Mouse (Mus musculus): ENCODE data around the gene Idnk.

DNA sequence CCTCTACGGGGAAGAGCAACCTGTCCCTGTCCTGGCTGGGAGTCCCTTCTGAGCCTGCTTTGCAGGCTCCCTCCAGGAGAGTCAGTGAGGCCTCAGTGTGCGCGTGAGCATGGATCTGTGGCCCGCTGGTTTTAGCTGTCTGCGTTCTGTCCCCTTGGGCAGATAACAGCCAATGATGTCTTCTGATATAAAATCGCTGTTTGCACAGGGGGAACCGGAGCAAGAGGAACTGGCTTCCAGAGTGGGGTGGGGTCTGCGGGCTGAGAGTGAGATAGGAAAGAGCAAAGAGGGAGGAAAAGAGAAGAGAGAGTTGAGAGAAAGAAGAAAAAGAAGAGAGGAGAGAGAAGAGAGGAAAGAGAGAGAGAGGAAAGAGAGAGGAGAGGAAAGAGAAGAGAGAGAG, 413 bp upstream of the Idnk start:
- no peak for TF ChIP-seq CTCF (IDR thresholded peaks at IDR 0.05; ENCODE audit: low read depth)
- TF ChIP-seq EP300 (IDR thresholded peaks at IDR 0.05; ENCODE audit: low read depth): no peak
